In genomic region chr5:120849601-120850136, GRCm38 (mm10) we compare ENCODE assay signal across 9 mouse cellular contexts. TPM values are rescaled to one million over a fixed set of nuclear protein-coding genes. Genes with fewer than 3 reads are reported as not detected.
DNase-seq lines count a peak whose midpoint lies in the region; TF ChIP-seq lines count a peak whose summit lies in the region.
"Had no signal": no experiment of that assay in that cellular context is flagged by ENCODE, and none has a peak within 500 bp of the region (broad histone marks: within the 10 kb centered on the region; RNA-seq: fewer than 3 reads in every experiment).

No protein-coding gene starts in this region.

- H3K4me1 ChIP-seq in spleen, adult 2 months (ENCODE audit: control insufficient read depth, insufficient read depth, insufficient read length) = no peaks in the 10 kb centered on the region
- H3K4me1 ChIP-seq in lung, adult 2 months (ENCODE audit: control insufficient read depth, insufficient read depth, low read length) = no peaks in the 10 kb centered on the region

- TF ChIP-seq CTCF in spleen, adult 2 months (IDR thresholded peaks at IDR 0.05; ENCODE audit: extremely low read depth, insufficient read depth, insufficient read length, insufficient replicate concordance) = peak; percentile 42; the same call in 1 of the 2 replicates
- peak; percentile 49; the same call in 1 of the 2 replicates for TF ChIP-seq CTCF in lung, adult 2 months (IDR thresholded peaks at IDR 0.05; ENCODE audit: insufficient read depth, low read length)

- 52% methylated on average over 3 of the region's 3 CpGs for whole genome bisulfite sequencing in spleen, adult 2 months
- WGBS in lung, adult 2 months = 57% methylated on average over 3 of the region's 3 CpGs

- no peaks in the 10 kb centered on the region for H3K27me3 ChIP-seq in spleen, adult 2 months (ENCODE audit: control insufficient read depth, insufficient read depth, low read length)
- H3K27me3 ChIP-seq: limb, embryonic 13.5 days had no signal

- H3K36me3 ChIP-seq in spleen, adult 2 months (ENCODE audit: control insufficient read depth, insufficient read depth, low read length) = no peaks in the 10 kb centered on the region
- H3K36me3 ChIP-seq: limb, embryonic 13.5 days had no signal

- TF ChIP-seq POLR2A in spleen, adult 2 months (IDR thresholded peaks at IDR 0.05; ENCODE audit: low read depth, low read length) = no peak
- no peak for TF ChIP-seq POLR2A in lung, adult 2 months (IDR thresholded peaks at IDR 0.05; ENCODE audit: borderline replicate concordance, extremely low read depth, low read depth, low read length)

- DNase-seq in gastrocnemius, postnatal 10 days = peak; percentile 11
- no peak for DNase-seq in gastrocnemius, postnatal 25 days
- DNase-seq in spleen, adult 2 months (ENCODE audit: low read depth in 1 of 2, low spot score in 2 of 2) = peak; percentile 7 to 33
- no peak for DNase-seq in spleen, adult 12 weeks (ENCODE audit: low spot score)
- DNase-seq in c-Kit-positive CD71-negative TER-119-negative erythroid progenitor cells, embryonic 14.5 days (ENCODE audit: low read depth) = peak; percentile 42
- peak; percentile 14 to 20 for DNase-seq in frontal cortex, postnatal 36 days (ENCODE audit: low spot score in 2 of 2)
- peak; percentile 25 for DNase-seq in lung, adult 2 months
- peak; percentile 54 for DNase-seq in testis, postnatal 10 days (ENCODE audit: low spot score)

- H3K27ac ChIP-seq in spleen, adult 2 months (ENCODE audit: insufficient read depth, low read length) = no peak overlapping the region
- H3K27ac ChIP-seq: limb, embryonic 13.5 days had no signal

- no peak overlapping the region for H3K4me3 ChIP-seq in spleen, adult 2 months (ENCODE audit: extremely low read depth, insufficient read depth, insufficient read length)
- no peak overlapping the region for H3K4me3 ChIP-seq in lung, adult 2 months (replicated peaks; ENCODE audit: extremely low read depth, low read depth, low read length)
- H3K4me3 ChIP-seq: limb, embryonic 13.5 days had no signal

RNA-seq across cellular contexts. Expression of gene Oas1f, which starts 2.5 kb away (rescaled TPM):
- total RNA-seq in gastrocnemius, postnatal 10 days (2021) = not detected
- not detected for total RNA-seq in gastrocnemius, postnatal 25 days (2021)
- polyA plus RNA-seq in spleen, adult 2 months (2012; rRNA removed) = not detected in 2 replicates
- not detected in 2 replicates for polyA plus RNA-seq in lung, adult 2 months (2012; rRNA removed)
- polyA plus RNA-seq: limb, embryonic 13.5 days had no signal

RNA-seq across cellular contexts. Expression of gene Oas1h, which starts 11.6 kb away (rescaled TPM):
- total RNA-seq in gastrocnemius, postnatal 10 days (2021) = not detected
- total RNA-seq in gastrocnemius, postnatal 25 days (2021) = not detected
- polyA plus RNA-seq in spleen, adult 2 months (2012; rRNA removed) = not detected in 2 replicates
- polyA plus RNA-seq in lung, adult 2 months (2012; rRNA removed) = not detected in 2 replicates
- polyA plus RNA-seq: limb, embryonic 13.5 days had no signal

RNA-seq across cellular contexts. Expression of gene Oas1c, which starts 37.4 kb away (rescaled TPM):
- under 1 TPM; 0.14 to 0.43 TPM for total RNA-seq in gastrocnemius, postnatal 10 days (2021)
- total RNA-seq in gastrocnemius, postnatal 25 days (2021) = not detected
- 5.4 and 6.2 TPM in 2 replicates for polyA plus RNA-seq in spleen, adult 2 months (2012; rRNA removed)
- 2.7 and 4.6 TPM in 2 replicates for polyA plus RNA-seq in lung, adult 2 months (2012; rRNA removed)

RNA-seq across cellular contexts. Expression of gene Oas1g, which starts 37.7 kb away (rescaled TPM):
- total RNA-seq in gastrocnemius, postnatal 10 days (2021) = not detected
- not detected for total RNA-seq in gastrocnemius, postnatal 25 days (2021)
- 1.4 and 1.7 TPM in 2 replicates for polyA plus RNA-seq in spleen, adult 2 months (2012; rRNA removed)
- polyA plus RNA-seq in lung, adult 2 months (2012; rRNA removed) = 1.4 and 1.6 TPM in 2 replicates
- polyA plus RNA-seq: limb, embryonic 13.5 days had no signal

RNA-seq across cellular contexts. Expression of gene Oas1e, which starts 54.3 kb away (rescaled TPM):
- not detected for total RNA-seq in gastrocnemius, postnatal 10 days (2021)
- total RNA-seq in gastrocnemius, postnatal 25 days (2021) = not detected
- polyA plus RNA-seq in spleen, adult 2 months (2012; rRNA removed) = 0.08 and 0.20 TPM in 2 replicates
- 0.06 TPM in 1 of 2 replicates, not detected in the other for polyA plus RNA-seq in lung, adult 2 months (2012; rRNA removed)
- polyA plus RNA-seq: limb, embryonic 13.5 days had no signal

Comparison
In these comparisons a context has a peak if more than half of its experiments do, and no peak if none do; other contexts are left out.
1. DNase-seq: peak in gastrocnemius, postnatal 10 days (single experiment), spleen, adult 2 months (2 of 2), c-Kit-positive CD71-negative TER-119-negative erythroid progenitor cells, embryonic 14.5 days (single experiment), frontal cortex, postnatal 36 days (2 of 2), lung, adult 2 months (single experiment) and testis, postnatal 10 days (single experiment); none in gastrocnemius, postnatal 25 days (single experiment) and spleen, adult 12 weeks (single experiment).